Mouse (Mus musculus) stomach, embryonic 14.5 days (tissue): ENCODE data around the gene Dhrs7b. TPM values are rescaled to one million over a fixed set of nuclear protein-coding genes. Genes with fewer than 3 reads are reported as not detected.
"Not testable (repeated sequence)": the region's sequence is repeated elsewhere in the genome, so short reads cannot be mapped to it uniquely, and the experiment has no call there.

Experiments used
- ATAC-seq: fragments of 200-750 bp; cut with Nextera tagmentation; 2 replicates; pipeline ENCODE4 v1.8.0; 2017; ENCODE audit warnings: low read depth, moderate TSS enrichment; ENCODE audit not compliant: insufficient number of reproducible peaks, insufficient read depth, low FRiP score
- H3K27ac ChIP-seq: fragments of 300-500 bp; sonication (generic); 2 replicates; pipeline ENCODE4 v1.5.1; 2014; ENCODE audit warnings: mild to moderate bottlenecking, low read length, moderate library complexity, mixed read lengths
- H3K27me3 ChIP-seq: fragments of 300-500 bp; sonication (generic); 2 replicates; pipeline ENCODE4 v1.6.1; 2014; ENCODE audit warnings: low read length, control low read depth, mixed read lengths; ENCODE audit not compliant: control insufficient read depth, insufficient read depth
- H3K36me3 ChIP-seq: fragments of 300-500 bp; sonication (generic); 2 replicates; pipeline ENCODE4 v1.6.1; 2014; ENCODE audit warnings: mild to moderate bottlenecking, control low read depth, low read length, moderate library complexity, mixed read lengths; ENCODE audit not compliant: control insufficient read depth, insufficient read depth
- H3K4me1 ChIP-seq: fragments of 300-500 bp; sonication (generic); 2 replicates; pipeline ENCODE4 v1.6.1; 2014; ENCODE audit warnings: low read length, control low read depth, mixed read lengths; ENCODE audit not compliant: control insufficient read depth, insufficient read depth
- H3K4me2 ChIP-seq: fragments of 300-500 bp; sonication (generic); replicated peaks from 2 replicates; pipeline ENCODE4 v1.6.1; 2014; ENCODE audit warnings: low read depth, low read length, control low read depth
- H3K4me3 ChIP-seq: fragments of 300-500 bp; sonication (generic); 2 replicates; pipeline ENCODE4 v1.5.1; 2014; ENCODE audit warnings: low read depth, low read length, control low read depth
- H3K9ac ChIP-seq: fragments of 300-500 bp; sonication (generic); replicated peaks from 2 replicates; pipeline ENCODE4 v1.6.1; 2014; ENCODE audit warnings: low read depth, mild to moderate bottlenecking, control low read depth, low read length, moderate library complexity, mixed read lengths
- H3K9me3 ChIP-seq: fragments of 300-500 bp; sonication (generic); 2 replicates; pipeline ENCODE4 v1.6.1; 2016; ENCODE audit warnings: low read depth, low read length, control low read depth; ENCODE audit not compliant: control insufficient read depth
- WGBS: fragments of 180-500 bp; shearing (Covaris S2); extraction: QIAGEN DNeasy Blood & Tissue Kit; methylation state at CpG from one replicate; pipeline ENCODE4 v1.1.7; 2014; 5-methylcytosine and 5-hydroxymethylcytosine counted together
- polyA plus RNA-seq: library from polyadenylated mRNA; unstranded; fragments of >200 nt; fragmentation: Nextera tagmentation; extraction: Ambion mirVana; gene quantifications from 2 replicates; pipeline ENCODE4 v1.2.1, GENCODE M21; 2014

Gene Dhrs7b
- polyA plus RNA-seq, 1 experiment from 2014 or later, result 37.2 TPM

DNA sequence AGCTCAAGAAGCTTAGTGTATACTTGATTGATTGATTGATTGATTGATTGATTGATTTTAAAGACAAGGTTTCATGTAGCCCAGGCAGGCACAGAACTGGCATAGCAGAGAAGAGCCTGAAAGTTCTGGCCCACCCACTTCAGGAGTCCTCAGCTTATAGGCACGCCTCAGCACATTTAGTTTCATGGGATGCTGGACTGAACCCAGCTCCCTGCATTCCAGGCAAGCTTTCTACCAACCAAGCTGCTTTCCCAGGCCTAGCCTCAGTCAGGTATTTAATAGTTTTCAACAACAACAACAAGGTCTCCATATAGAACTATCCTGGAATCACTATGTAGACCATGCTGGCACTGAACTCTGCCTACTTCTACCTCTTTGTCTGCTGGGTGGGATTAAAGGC is 20.9 kb upstream of the Dhrs7b start:
- Histone ChIP-seq H3K27ac (no peak overlapping the region), H3K9ac (no peak overlapping the region), H3K27me3 (no peaks in the 10 kb centered on the region), H3K4me3 (peak overlapping the region; percentile 44), H3K4me2 (peak overlapping the region; percentile 72), H3K36me3 (no peaks in the 10 kb centered on the region), H3K9me3 (no peaks in the 10 kb centered on the region), H3K4me1 (peaks cover 20% of the 10 kb centered on the region; the same call in 1 of the 2 replicates)
- WGBS, result 43% methylated on average over 1 of the region's 1 CpGs
- no peak for ATAC-seq

DNA sequence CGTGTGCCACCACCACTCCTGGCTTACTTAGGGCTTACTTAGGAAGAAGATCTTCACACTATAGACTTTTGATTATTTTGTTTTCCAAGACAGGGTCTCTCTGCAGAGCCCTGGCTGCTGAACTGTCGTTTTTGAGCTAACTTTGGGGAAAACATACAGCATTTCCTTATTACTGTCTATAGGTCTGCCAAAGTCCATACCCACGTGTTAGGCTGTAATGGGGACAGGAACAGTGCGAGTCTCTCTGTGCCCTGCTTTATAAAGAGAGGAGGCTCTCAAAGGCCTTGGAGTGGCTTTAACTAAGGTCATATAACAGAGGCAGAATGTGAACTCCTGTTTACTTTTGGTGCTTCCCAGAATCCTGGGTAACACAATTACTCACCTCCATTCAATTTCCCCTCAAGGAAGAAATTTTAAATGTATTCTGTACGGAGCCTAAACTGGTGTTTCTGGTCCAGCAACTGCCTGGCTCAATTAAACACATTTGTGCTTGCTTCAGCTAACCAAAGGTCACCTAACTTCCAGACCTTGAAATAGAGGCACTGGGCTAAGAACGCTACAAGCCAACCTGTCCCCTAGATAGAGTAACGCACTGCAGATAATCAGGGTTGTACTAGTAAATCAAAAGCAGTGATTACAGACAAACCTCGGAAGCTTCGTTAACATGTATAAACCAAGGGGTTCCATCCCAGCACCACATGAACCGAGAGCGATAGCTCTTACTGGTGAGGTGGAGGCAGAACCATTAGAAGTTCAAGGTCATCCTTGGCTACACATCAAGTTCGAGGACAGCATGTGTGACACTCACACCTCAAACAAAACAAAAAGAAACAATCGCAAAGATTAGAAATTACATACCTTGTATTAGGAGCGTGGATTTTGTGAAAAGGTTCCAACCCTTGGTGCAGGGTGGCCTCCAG is 20.1 kb upstream of the Dhrs7b start:
- Histone ChIP-seq H3K9ac (peak overlapping the region; percentile 12; the same call in 1 of the 2 replicates), H3K27me3 (no peaks in the 10 kb centered on the region), H3K4me1 (peaks cover 20% of the 10 kb centered on the region; the same call in 1 of the 2 replicates), H3K27ac (peak overlapping the region; percentile 61), H3K4me3 (peak overlapping the region; percentile 44), H3K4me2 (peak overlapping the region; percentile 72), H3K36me3 (no peaks in the 10 kb centered on the region), H3K9me3 (no peaks in the 10 kb centered on the region)
- no peak for ATAC-seq
- 12% methylated on average over 14 of the region's 14 CpGs for WGBS

DNA sequence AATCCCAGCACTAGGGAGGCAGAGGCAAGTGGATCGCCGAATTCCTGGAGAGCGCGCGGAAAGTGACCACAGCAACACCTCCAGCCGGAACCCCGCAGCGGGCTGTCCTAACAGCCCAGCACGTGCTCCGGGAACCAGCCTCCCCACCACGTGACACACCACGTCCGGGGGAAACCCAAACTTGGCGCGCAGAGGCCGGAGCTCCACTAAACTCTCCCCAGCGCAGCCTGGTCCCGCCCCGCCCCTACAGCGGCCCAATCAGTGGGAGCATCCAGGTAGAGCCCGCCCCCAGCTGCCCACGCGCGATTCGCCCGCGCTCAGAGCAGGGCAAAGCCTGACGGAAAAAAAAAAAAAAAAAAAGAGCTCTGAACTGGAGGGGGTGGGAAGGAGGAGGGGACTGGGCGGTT is 19.4 kb upstream of the Dhrs7b start:
- peak overlapping the region; percentile 12; the same call in 1 of the 2 replicates for H3K9ac ChIP-seq
- WGBS, result under 1% methylated on average over 29 of the region's 29 CpGs
- H3K27ac ChIP-seq, result peak overlapping the region; percentile 61
- peak overlapping the region; percentile 44 for H3K4me3 ChIP-seq
- peak overlapping the region; percentile 72 for H3K4me2 ChIP-seq
- peak; percentile 99 for ATAC-seq
- no peaks in the 10 kb centered on the region for H3K9me3 ChIP-seq
- no peaks in the 10 kb centered on the region for H3K27me3 ChIP-seq
- H3K4me1 ChIP-seq, result peaks cover 20% of the 10 kb centered on the region; the same call in 1 of the 2 replicates
- no peaks in the 10 kb centered on the region for H3K36me3 ChIP-seq

DNA sequence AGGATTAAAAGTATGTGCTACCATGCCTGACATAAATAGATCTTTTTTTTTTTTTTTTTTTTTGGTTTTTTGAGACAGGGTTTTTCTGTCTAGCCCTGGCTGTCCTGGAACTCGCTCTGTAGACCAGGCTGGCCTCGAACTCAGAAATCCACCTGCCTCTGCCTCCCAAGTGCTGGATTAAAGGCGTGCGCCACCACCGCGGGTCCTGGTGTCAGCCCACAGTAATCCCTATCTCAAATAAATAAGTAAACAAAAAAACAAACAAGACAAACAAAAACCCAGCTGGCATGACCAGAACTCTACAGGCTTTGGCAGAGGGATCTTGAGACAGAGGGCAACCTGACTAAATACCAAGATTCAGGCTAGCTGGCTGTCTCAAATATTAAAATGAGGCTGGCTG is 18.8 kb upstream of the Dhrs7b start, which contains the start of gene Shmt1:
Gene Shmt1, minus strand, starts transcription at position 101 of the 400 bp plus-strand sequence.
- peak within 1 kb of the TSS; percentile 72 for H3K4me2 ChIP-seq
- peak within 1 kb of the TSS; percentile 12; the same call in 1 of the 2 replicates for H3K9ac ChIP-seq
- H3K27ac ChIP-seq, result peak within 1 kb of the TSS; percentile 61
- H3K9me3 ChIP-seq, H3K36me3 ChIP-seq, H3K27me3 ChIP-seq, ATAC-seq: not testable (repeated sequence)
- WGBS, result 19% methylated on average over 6 of the region's 6 CpGs
- peaks cover 20% of the 10 kb centered on the region; the same call in 1 of the 2 replicates for H3K4me1 ChIP-seq
- H3K4me3 ChIP-seq, result peak within 1 kb of the TSS; percentile 44

DNA sequence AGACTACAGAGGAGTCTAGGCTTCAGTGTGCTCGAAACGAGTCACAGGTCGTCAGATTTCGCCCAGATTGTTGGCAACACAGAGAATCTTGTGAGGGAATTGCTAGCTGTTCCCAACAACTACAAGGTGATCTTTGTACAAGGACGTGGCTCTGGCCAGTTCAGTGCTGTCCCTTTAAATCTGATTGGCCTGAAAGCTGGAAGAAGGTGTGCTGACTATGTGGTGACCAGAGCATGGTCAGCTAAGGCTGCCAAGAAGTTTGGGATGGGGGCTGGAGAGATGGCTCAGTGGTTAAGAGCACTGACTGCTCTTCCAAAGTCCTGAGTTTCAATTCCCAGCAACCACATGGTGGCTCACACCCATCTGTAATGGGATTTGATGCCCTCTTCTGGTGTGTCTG is 14.0 kb upstream of the Dhrs7b start:
- no peaks in the 10 kb centered on the region for H3K27me3 ChIP-seq
- no peaks in the 10 kb centered on the region for H3K4me1 ChIP-seq
- no peak for ATAC-seq
- 64% methylated on average over 5 of the region's 5 CpGs for whole genome bisulfite sequencing
- H3K9ac ChIP-seq, result no peak overlapping the region
- H3K27ac ChIP-seq, result no peak overlapping the region
- no peaks in the 10 kb centered on the region for H3K9me3 ChIP-seq
- H3K36me3 ChIP-seq, result no peaks in the 10 kb centered on the region
- no peak overlapping the region for H3K4me3 ChIP-seq
- no peak overlapping the region for H3K4me2 ChIP-seq

DNA sequence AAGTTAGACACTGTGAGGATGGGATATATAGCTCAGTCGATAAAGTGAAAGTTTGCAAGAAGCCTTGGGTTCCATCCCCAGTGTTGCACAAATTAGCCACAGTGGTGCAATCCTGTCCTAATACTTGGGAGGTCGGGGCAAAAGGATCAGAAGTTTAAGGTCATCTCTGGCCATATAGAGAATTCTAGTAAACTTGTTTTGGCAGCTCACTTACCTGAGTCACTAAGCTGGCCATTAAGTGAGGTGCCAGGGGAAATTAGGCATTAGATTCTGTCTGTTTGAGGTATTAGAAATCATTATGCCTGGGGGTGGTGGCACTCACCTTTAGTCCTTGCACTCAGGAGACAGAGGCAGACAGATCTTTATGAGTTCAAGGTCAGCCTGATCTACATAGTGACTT is 6.7 kb upstream of the Dhrs7b start:
- Histone ChIP-seq H3K9ac (no peak overlapping the region), H3K4me2 (no peak overlapping the region), H3K4me1 (no peaks in the 10 kb centered on the region), H3K27me3 (no peaks in the 10 kb centered on the region), H3K27ac (no peak overlapping the region), H3K36me3 (no peaks in the 10 kb centered on the region), H3K9me3 (no peaks in the 10 kb centered on the region), H3K4me3 (no peak overlapping the region)
- 68% methylated on average over 2 of the region's 2 CpGs for WGBS
- ATAC-seq, result no peak

DNA sequence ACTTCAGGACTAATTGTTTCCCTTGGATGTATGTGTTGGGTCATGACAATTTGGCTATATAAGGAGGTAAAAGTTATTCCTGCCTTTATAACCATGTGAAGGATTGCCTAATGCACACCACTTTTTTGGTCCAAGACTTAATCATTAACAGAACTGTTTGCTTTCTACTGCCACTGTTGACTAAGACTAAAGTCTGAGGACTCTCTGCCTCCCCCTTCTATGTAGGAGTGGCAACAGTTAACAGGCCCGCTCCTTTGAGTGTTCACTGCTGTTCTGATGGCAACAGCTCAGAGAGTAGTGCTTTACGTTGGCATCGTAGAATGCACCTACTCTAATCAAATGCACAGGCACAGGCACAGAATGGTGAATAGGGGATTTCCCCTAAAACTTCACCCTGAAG is 5.2 kb upstream of the Dhrs7b start:
- H3K9me3 ChIP-seq, result no peaks in the 10 kb centered on the region
- H3K4me3 ChIP-seq, result no peak overlapping the region
- H3K27ac ChIP-seq, result peak overlapping the region; percentile 23; the same call in 1 of the 2 replicates
- 64% methylated on average over 3 of the region's 3 CpGs for WGBS
- no peaks in the 10 kb centered on the region for H3K36me3 ChIP-seq
- H3K4me2 ChIP-seq, result no peak overlapping the region
- H3K4me1 ChIP-seq, result no peaks in the 10 kb centered on the region
- H3K27me3 ChIP-seq, result no peaks in the 10 kb centered on the region
- no peak overlapping the region for H3K9ac ChIP-seq
- peak; percentile 91 for ATAC-seq

DNA sequence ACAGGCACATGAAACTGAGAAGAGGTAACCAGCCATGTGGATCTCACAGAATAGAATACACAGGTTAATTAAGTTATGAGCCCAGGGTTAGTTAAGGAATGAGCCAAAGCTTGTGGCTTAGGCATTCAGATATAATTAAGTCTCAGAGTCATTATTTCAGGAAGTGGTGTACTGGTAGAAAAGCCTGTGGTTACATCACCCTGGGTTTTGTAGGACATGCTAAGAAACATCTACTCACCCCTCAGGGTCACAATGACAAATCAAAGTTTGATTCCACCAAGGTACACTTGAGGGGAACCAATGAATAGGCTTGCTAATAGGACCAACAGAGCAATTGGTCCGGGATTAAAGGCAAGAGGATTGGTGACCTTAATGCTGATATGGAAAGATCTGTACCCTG is 3.7 kb upstream of the Dhrs7b start:
- no peak overlapping the region for H3K4me2 ChIP-seq
- H3K4me3 ChIP-seq, result no peak overlapping the region
- ATAC-seq, result no peak
- no peaks in the 10 kb centered on the region for H3K27me3 ChIP-seq
- 55% methylated on average over 1 of the region's 1 CpGs for WGBS
- no peak overlapping the region for H3K9ac ChIP-seq
- peaks cover 5% of the 10 kb centered on the region; the same call in 1 of the 2 replicates for H3K4me1 ChIP-seq
- no peak overlapping the region for H3K27ac ChIP-seq
- H3K9me3 ChIP-seq, result no peaks in the 10 kb centered on the region
- H3K36me3 ChIP-seq, result no peaks in the 10 kb centered on the region
